8 mouse cellular contexts compared by ENCODE assay signal in the genomic region with DNA sequence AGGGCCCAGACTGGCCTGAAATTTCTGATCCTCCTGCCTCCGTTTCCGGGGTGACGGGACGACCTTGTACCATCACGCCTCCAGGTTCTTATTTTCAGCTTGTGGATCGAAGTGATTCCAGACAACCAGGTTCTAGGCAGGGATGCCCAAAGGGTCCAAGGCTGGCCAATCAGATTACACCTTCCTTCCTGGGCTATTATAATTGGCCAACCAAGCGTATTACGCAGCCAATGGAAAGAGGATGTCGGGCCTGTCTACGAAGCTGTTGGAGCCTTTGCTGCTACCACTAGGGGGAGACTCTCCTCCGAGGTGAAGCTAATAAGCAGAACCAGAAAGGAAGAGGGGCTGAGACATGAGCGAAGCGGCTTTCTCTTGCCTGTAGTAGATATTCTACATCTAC. TPM values are rescaled to one million over a fixed set of nuclear protein-coding genes. Genes with fewer than 3 reads are reported as not detected.
DNase-seq lines count a peak whose midpoint lies in the region; ATAC-seq and TF ChIP-seq lines count a peak whose summit lies in the region.

No protein-coding gene starts in this region.

- TF ChIP-seq CTCF in hindbrain, postnatal 0 days (IDR thresholded peaks at IDR 0.05; ENCODE audit: low read depth) = peak; percentile 95

- no peaks in the 10 kb centered on the region for H3K36me3 ChIP-seq in hindbrain, postnatal 0 days (ENCODE audit: insufficient read depth, low read length)

- peak; percentile 90 for ATAC-seq in hindbrain, postnatal 0 days
- ATAC-seq in erythroblast, adult 5-6 weeks (replicated peaks; ENCODE audit: low FRiP score, poor library complexity, severe bottlenecking) = no peak

- H3K27ac ChIP-seq in hindbrain, postnatal 0 days = peak overlapping the region; percentile 42; the same call in 1 of the 2 replicates

- no peaks in the 10 kb centered on the region for H3K27me3 ChIP-seq in hindbrain, postnatal 0 days (ENCODE audit: insufficient read depth, low read length)

- peak overlapping the region; percentile 9; the same call in 1 of the 2 replicates for H3K4me3 ChIP-seq in hindbrain, postnatal 0 days (ENCODE audit: low read length)

- 5% methylated on average over 13 of the region's 13 CpGs for WGBS in hindbrain, postnatal 0 days

- peak; percentile 40 for DNase-seq in adipocyte (ENCODE audit: low spot score)
- DNase-seq in cerebellum, postnatal 25 days = peak; percentile 89 to 94
- DNase-seq in gastrocnemius, adult 18-20 months (ENCODE audit: low spot score) = peak; percentile 64
- DNase-seq in hindbrain, postnatal 0 days (ENCODE audit: low spot score) = peak; percentile 97
- DNase-seq in left cerebral cortex, adult 18-20 months (ENCODE audit: low spot score in 2 of 2) = peak; percentile 89 to 90
- peak; percentile 89 for DNase-seq in lung, postnatal 36 days
- peak; percentile 96 for DNase-seq in right cerebral cortex, adult 18-20 months

- no peak overlapping the region for H3K9ac ChIP-seq in hindbrain, postnatal 0 days (replicated peaks; ENCODE audit: low read length)

- H3K4me2 ChIP-seq in hindbrain, postnatal 0 days (ENCODE audit: low read depth, low read length) = peak overlapping the region; percentile 48

- H3K4me1 ChIP-seq in hindbrain, postnatal 0 days (ENCODE audit: insufficient read depth, low read length) = peaks cover 16% of the 10 kb centered on the region

- H3K9me3 ChIP-seq in hindbrain, postnatal 0 days (ENCODE audit: low read length) = no peaks in the 10 kb centered on the region

RNA-seq across cellular contexts. Expression of a gene that starts 8.2 kb away (rescaled TPM):
- 1 to 10 TPM; 6.5 to 7.6 TPM for total RNA-seq in gastrocnemius, adult 18-20 months (2021)
- 12.9 and 14.7 TPM in 2 replicates for total RNA-seq in hindbrain, postnatal 0 days (2014; rRNA removed)
- polyA plus RNA-seq in hindbrain, postnatal 0 days (2015; fragmentation: Nextera tagmentation; extraction: Ambion mirVana) = 17.8 and 19.3 TPM in 2 replicates
- total RNA-seq in left cerebral cortex, adult 18-20 months (2021) = 1 to 10 TPM; 6.4 to 7.5 TPM
- total RNA-seq in erythroblast, adult 5-6 weeks (2015; ENCODE audit: low replicate concordance) = 0.84 TPM in 1 of 2 replicates, not detected in the other
- 0.77 and 2.8 TPM in 2 replicates for total RNA-seq in erythroblast, adult 5-6 weeks (2017; ENCODE audit: low replicate concordance)

RNA-seq across cellular contexts. Expression of a gene that starts 10.3 kb away (rescaled TPM):
- under 1 TPM; 0.59 TPM for total RNA-seq in gastrocnemius, adult 18-20 months (2021)
- total RNA-seq in hindbrain, postnatal 0 days (2014; rRNA removed) = 1.8 TPM in 1 of 2 replicates, not detected in the other
- 0.79 TPM in 1 of 2 replicates, not detected in the other for polyA plus RNA-seq in hindbrain, postnatal 0 days (2015; fragmentation: Nextera tagmentation; extraction: Ambion mirVana)
- total RNA-seq in left cerebral cortex, adult 18-20 months (2021) = under 1 TPM; 0.35 to 0.56 TPM
- not detected in 2 replicates for total RNA-seq in erythroblast, adult 5-6 weeks (2015; ENCODE audit: low replicate concordance)
- 1.5 TPM in 1 of 2 replicates, not detected in the other for total RNA-seq in erythroblast, adult 5-6 weeks (2017; ENCODE audit: low replicate concordance)

RNA-seq across cellular contexts. Expression of a gene that starts 17.3 kb away (rescaled TPM):
- 1 to 10 TPM; 2.0 to 2.1 TPM for total RNA-seq in gastrocnemius, adult 18-20 months (2021)
- 13.2 and 16.5 TPM in 2 replicates for total RNA-seq in hindbrain, postnatal 0 days (2014; rRNA removed)
- 11.4 and 12.6 TPM in 2 replicates for polyA plus RNA-seq in hindbrain, postnatal 0 days (2015; fragmentation: Nextera tagmentation; extraction: Ambion mirVana)
- total RNA-seq in left cerebral cortex, adult 18-20 months (2021) = 10 to 100 TPM; 13.8 to 15.6 TPM
- total RNA-seq in erythroblast, adult 5-6 weeks (2015; ENCODE audit: low replicate concordance) = not detected in 2 replicates
- total RNA-seq in erythroblast, adult 5-6 weeks (2017; ENCODE audit: low replicate concordance) = not detected in 2 replicates

RNA-seq across cellular contexts. Expression of a gene that starts 23.4 kb away (rescaled TPM):
- 10 to 100 TPM; 20.6 to 24.6 TPM for total RNA-seq in gastrocnemius, adult 18-20 months (2021)
- 75.4 and 116 TPM in 2 replicates for total RNA-seq in hindbrain, postnatal 0 days (2014; rRNA removed)
- 129 and 131 TPM in 2 replicates for polyA plus RNA-seq in hindbrain, postnatal 0 days (2015; fragmentation: Nextera tagmentation; extraction: Ambion mirVana)
- total RNA-seq in left cerebral cortex, adult 18-20 months (2021) = 10 to 100 TPM; 67.0 to 68.5 TPM
- 0.96 and 3.3 TPM in 2 replicates for total RNA-seq in erythroblast, adult 5-6 weeks (2015; ENCODE audit: low replicate concordance)
- total RNA-seq in erythroblast, adult 5-6 weeks (2017; ENCODE audit: low replicate concordance) = 2.0 and 5.4 TPM in 2 replicates

RNA-seq across cellular contexts. Expression of a gene that starts 30.7 kb away (rescaled TPM):
- total RNA-seq in gastrocnemius, adult 18-20 months (2021) = 1 to 10 TPM; 4.7 to 5.3 TPM
- 45.9 and 47.4 TPM in 2 replicates for total RNA-seq in hindbrain, postnatal 0 days (2014; rRNA removed)
- 17.5 and 18.1 TPM in 2 replicates for polyA plus RNA-seq in hindbrain, postnatal 0 days (2015; fragmentation: Nextera tagmentation; extraction: Ambion mirVana)
- 10 to 100 TPM; 33.5 to 36.4 TPM for total RNA-seq in left cerebral cortex, adult 18-20 months (2021)
- not detected in 2 replicates for total RNA-seq in erythroblast, adult 5-6 weeks (2015; ENCODE audit: low replicate concordance)
- total RNA-seq in erythroblast, adult 5-6 weeks (2017; ENCODE audit: low replicate concordance) = not detected in 2 replicates

Comparison
In these comparisons a context has a peak if more than half of its experiments do, and no peak if none do; other contexts are left out.
1. DNase-seq: peak in every context shown above with its lines; median percentile 97 in hindbrain, postnatal 0 days; 96 in right cerebral cortex, adult 18-20 months; 92 in cerebellum, postnatal 25 days; 90 in left cerebral cortex, adult 18-20 months; 89 in lung, postnatal 36 days; 64 in gastrocnemius, adult 18-20 months; 40 in adipocyte.